Mouse (Mus musculus): ENCODE measurements around the gene Hoxa6.

DNA sequence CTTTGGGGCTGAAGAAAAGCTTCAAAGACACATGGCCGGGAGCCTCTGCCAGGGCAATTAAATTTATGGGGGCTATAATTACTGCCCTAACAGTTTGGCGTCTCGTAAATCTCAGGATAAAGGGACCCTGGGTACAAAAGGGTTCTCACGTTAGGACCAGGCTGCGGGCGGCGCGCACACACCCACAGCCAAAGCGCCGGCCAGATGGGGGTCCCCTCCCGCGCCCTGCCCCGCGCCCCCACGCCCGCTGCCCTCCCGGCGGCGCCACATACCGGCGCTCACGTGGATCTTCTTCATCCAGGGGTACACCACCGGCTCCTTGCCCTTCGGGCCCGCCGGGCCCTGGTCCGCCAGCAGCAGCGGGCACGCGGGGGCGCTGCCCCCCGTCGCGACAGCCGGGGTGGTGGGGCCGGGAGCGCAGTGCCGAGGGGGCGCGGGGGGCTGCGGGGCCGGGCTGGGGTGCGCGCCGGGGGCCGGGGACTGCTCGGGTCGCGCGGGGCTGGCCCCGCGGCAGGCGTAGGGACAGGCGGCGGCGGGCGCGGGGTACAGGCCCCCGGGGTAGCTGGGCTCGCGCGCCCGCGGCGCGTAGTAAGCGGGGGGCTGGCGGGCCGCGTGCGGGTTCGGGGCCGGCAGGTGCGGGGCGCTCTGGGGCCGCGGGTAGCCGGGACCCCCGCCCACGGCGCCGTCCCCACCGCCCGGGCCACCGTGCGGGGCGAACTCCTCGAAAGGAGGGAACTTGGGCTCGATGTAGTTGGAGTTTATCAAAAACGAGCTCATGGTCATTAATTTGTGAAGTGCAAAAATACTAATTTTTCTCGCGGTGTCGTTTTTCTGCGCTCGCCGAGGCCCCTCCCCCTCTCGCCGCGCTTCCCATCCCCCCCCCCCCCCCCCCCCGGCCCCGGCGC, 17.4 kb downstream of the Hoxa6 start, which contains the start of gene Hoxa4:
- TF ChIP-seq MYOG (IDR thresholded peaks at IDR 0.05; ENCODE audit: control insufficient read depth, extremely low read depth, insufficient read length) (no peak), MAX (IDR thresholded peaks at IDR 0.05) (no peak), CTCF (IDR thresholded peaks at IDR 0.05; ENCODE audit: control insufficient read depth, insufficient read depth, insufficient read length) (no peak)
